Mouse (Mus musculus) heart, adult 10 weeks (tissue): ENCODE data around the gene Gm28961. TPM values are rescaled to one million over a fixed set of nuclear protein-coding genes. Genes with fewer than 3 reads are reported as not detected.

Source experiments
- polyA plus RNA-seq: library from polyadenylated mRNA; stranded (reverse); fragments of 350-450 nt; fragmentation: Illumina TruSeq; extraction: RNeasy Lipid Tissue Mini Kit (QIAGEN cat#74804); gene quantifications from one replicate; pipeline ENCODE4 v1.2.3, GENCODE M21; 2014; ENCODE audit warnings: low read depth, low replicate concordance

Gene Gm28961
- not detected for polyA plus RNA-seq

DNA sequence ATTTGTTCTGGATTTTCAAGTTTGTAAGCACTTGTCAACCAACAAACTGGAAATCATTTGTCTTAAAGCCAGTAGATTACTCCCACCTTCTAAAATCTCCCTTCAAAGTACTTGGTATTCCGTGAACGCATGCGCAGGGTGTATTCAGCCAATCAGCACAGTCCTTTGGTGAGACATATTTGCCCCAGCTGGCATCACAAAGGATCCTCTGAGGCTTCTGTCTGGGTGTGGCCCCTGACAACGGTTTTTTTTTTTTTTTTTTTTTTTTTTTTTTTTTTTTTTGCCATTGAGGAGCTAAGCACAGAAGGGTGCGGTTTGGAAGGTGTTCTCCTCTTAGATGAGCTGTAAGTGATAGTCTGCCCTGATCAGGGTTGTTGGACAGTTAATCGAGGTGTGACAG, at the start of gene Gm28961:
Gene Gm28961, plus strand, starts transcription at position 301 of the 400 bp plus-strand sequence.

Other genes starting within 250 kb of the Gm28961 start
- not detected for gene Gm21943, start 172.0 kb upstream of the Gm28961 start, polyA plus RNA-seq